Mouse (Mus musculus) C2C12 (cell line): ENCODE data around the gene Zfhx3.

ENCODE experiments used
- CTCF ChIP-seq: IDR thresholded peaks from one replicate; pipeline ENCODE4 v1.5.1; 2011; ENCODE audit not compliant: control insufficient read depth, insufficient read depth, insufficient read length
- MYOG ChIP-seq: IDR thresholded peaks from one replicate; pipeline ENCODE4 v1.6.1; 2011; ENCODE audit not compliant: control insufficient read depth, insufficient read length; ENCODE audit errors: extremely low read depth

DNA sequence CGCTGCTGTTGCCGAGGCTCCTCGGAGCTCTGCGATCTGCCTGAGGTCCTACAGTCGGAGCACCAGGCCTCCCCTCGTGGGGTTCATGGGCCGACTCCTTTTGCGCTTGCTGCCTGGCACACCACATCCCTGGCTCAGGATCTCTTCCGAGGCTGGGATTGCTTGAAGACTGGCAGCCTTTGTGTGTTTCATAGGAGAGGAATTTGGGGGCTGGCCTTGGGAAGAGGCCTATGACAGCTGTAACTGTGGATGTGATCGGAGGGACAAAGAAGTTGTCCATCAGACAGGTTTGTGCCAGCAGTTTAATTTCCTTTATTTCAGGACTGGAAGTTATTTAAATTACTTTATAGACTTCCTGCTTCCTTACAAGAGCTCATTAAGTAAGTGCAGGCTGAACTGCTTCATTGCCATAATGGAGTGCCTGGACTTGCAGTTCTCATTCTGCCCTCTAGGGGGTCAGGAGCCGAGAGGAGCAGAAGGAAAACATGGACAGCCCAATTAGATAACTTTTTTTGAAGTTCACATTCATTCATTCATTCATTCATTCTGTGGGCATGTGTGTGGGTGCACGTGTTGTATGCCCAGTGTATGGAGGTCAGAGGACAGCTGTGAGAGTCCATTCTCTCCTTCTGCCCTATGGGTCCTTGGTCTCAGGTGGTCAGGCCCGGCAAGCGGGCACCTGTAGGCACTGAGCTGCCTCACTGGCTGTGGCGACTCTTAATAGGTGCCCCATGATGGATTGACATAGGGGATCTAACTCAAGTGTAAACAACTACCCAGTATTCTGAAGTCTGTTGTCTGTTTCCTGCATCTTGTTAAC lies 817.3 kb downstream of the Zfhx3 start:
- TF ChIP-seq CTCF = no peak
- no peak for TF ChIP-seq MYOG
